Mouse (Mus musculus) forebrain, postnatal 0 days (tissue): Measurements from ENCODE around the gene Copa. TPM values are rescaled to one million over a fixed set of nuclear protein-coding genes. Genes with fewer than 3 reads are reported as not detected.
A peak's percentile ranks its signal among the peaks of the same experiment; 100 is the strongest.

Source experiments
- ATAC-seq: fragments of 200-750 bp; cut with Nextera tagmentation; 2 replicates; pipeline ENCODE4 v1.8.0; 2017; ENCODE audit warnings: mild to moderate bottlenecking, moderate library complexity
- DNase-seq: peaks from one replicate; pipeline ENCODE4 v3.0.0-alpha.2; 2015
- H3K27ac ChIP-seq: fragments of 300-500 bp; sonication (generic); 2 replicates; pipeline ENCODE4 v1.5.1; 2014; ENCODE audit warnings: low read depth, mild to moderate bottlenecking, antibody characterized with exemption, low read length, moderate library complexity, mixed read lengths
- H3K27me3 ChIP-seq: fragments of 300-500 bp; sonication (generic); 2 replicates; pipeline ENCODE4 v1.6.1; 2014; ENCODE audit warnings: mild to moderate bottlenecking, low read length, mixed read lengths; ENCODE audit not compliant: insufficient read depth
- H3K36me3 ChIP-seq: fragments of 300-500 bp; sonication (generic); 2 replicates; pipeline ENCODE4 v1.6.1; 2014; ENCODE audit warnings: mild to moderate bottlenecking, moderate library complexity; ENCODE audit not compliant: insufficient read depth
- H3K4me1 ChIP-seq: fragments of 300-500 bp; sonication (generic); 2 replicates; pipeline ENCODE4 v1.6.1; 2014; ENCODE audit warnings: antibody characterized with exemption; ENCODE audit not compliant: insufficient read depth
- H3K4me2 ChIP-seq: fragments of 300-500 bp; sonication (generic); 2 replicates; pipeline ENCODE4 v1.6.1; 2014; ENCODE audit warnings: low read depth, mild to moderate bottlenecking, moderate library complexity
- H3K4me3 ChIP-seq: fragments of 300-500 bp; sonication (generic); 2 replicates; pipeline ENCODE4 v1.5.1; 2014; ENCODE audit warnings: low read depth, low read length, mixed read lengths
- H3K9ac ChIP-seq: fragments of 300-500 bp; sonication (generic); 2 replicates; pipeline ENCODE4 v1.6.1; 2014; ENCODE audit warnings: mild to moderate bottlenecking
- H3K9me3 ChIP-seq: fragments of 300-500 bp; sonication (generic); 2 replicates; pipeline ENCODE4 v1.6.1; 2016; ENCODE audit warnings: low read length
- CTCF ChIP-seq: sonication (generic); IDR thresholded peaks from 2 replicates; pipeline ENCODE4 v1.5.1; 2016; ENCODE audit warnings: antibody characterized with exemption, control low read depth, low read depth
- WGBS: fragments of 180-500 bp; shearing (Covaris S2); extraction: QIAGEN DNeasy Blood & Tissue Kit; methylation state at CpG from one replicate; pipeline ENCODE4 v1.1.7; 2014; 5-methylcytosine and 5-hydroxymethylcytosine counted together
- polyA plus RNA-seq: library from polyadenylated mRNA; unstranded; fragments of >200 nt; fragmentation: Nextera tagmentation; extraction: Ambion mirVana; gene quantifications from 2 replicates; pipeline ENCODE4 v1.2.1, GENCODE M21; 2015
- total RNA-seq: library from RNA; depleted of rRNA; stranded (reverse); fragments of >200 nt; gene quantifications from 2 replicates; pipeline ENCODE4 v1.2.3, GENCODE M21; 2014

Copa gene
- total and polyA plus RNA-seq, 2 experiments from 2014 or later: 151 to 241 TPM

DNA sequence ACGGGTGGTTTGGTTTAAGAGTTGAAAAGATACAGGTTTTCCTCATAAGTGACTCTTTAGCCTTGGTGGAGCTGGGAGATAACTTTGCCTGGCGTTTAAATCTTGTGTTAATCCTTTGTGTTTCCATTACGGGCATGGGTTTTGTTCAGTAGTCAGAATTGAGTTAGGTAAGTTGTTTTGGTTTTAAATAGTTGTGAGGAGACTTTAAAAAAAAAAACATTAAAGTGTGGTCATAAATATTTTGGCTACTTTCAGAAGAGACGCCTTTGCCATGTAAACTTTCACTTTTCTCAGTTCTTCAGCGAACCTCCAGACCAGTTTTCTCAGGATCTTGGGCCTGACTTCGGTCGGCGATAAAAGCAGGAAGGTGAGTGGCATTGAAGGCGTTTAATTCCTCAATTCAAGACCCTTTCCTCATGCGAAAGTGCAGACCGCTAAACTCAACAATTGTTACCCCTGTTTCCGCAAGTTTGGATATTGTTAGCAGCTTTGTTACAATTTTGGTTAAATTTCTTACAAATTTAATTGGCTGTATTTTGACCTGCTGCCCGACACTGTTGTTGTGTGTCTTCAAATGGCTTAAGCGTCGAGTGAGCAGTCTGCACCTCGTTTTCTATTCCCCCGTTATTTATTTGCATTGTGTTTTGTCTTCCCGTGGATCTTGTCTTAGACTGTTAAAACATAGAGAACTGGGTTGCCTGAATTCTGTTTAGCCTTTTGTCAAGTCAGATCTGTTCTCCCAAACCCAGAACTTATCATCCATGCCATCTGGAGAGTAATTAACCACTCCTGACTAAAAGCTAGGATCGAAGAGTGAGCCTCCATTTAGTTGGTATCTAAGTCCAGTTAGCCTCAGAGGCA lies 66.9 kb downstream of the Copa start:
- Histone ChIP-seq H3K4me2 (peak overlapping the region; percentile 47), H3K36me3 (peaks cover 18% of the 10 kb centered on the region), H3K27ac (peak overlapping the region; percentile 92; the same call in 1 of the 2 replicates), H3K4me1 (peaks cover 10% of the 10 kb centered on the region; the same call in 1 of the 2 replicates), H3K27me3 (no peaks in the 10 kb centered on the region), H3K4me3 (peak overlapping the region; percentile 99), H3K9me3 (no peaks in the 10 kb centered on the region), H3K9ac (peak overlapping the region; percentile 100)
- WGBS: 6% methylated on average over 19 of the region's 19 CpGs
- DNase-seq (no peak), ATAC-seq (no peak)
- TF ChIP-seq CTCF: no peak

DNA sequence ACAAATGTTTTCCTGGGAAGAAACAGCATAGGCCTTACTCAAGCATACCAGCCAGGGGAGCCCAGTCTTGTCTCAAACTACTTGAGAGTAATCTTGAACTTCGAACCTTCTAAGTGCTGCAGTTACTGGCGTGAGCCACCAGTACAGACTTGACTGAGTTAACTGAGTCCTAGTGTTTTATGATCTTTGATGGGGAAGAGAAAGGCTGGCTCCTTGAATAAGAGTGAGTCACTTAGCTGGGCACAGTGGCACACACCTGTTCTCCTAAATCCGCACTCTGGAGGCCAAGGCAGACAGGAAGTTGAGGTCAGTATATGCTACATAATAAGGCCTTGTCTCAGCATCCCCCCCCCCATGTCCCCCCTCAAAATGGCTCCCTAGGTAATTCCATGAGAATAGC lies 72.2 kb downstream of the Copa start:
- peaks cover 31% of the 10 kb centered on the region for H3K36me3 ChIP-seq
- DNase-seq (no peak), ATAC-seq (no peak)
- no peak overlapping the region for H3K4me2 ChIP-seq
- no peak overlapping the region for H3K27ac ChIP-seq
- H3K9ac ChIP-seq: no peak overlapping the region
- no peaks in the 10 kb centered on the region for H3K9me3 ChIP-seq
- 93% methylated on average over 3 of the region's 3 CpGs for WGBS
- H3K4me3 ChIP-seq: no peak overlapping the region
- H3K4me1 ChIP-seq: peaks cover 6% of the 10 kb centered on the region; the same call in 1 of the 2 replicates
- no peak for TF ChIP-seq CTCF
- no peaks in the 10 kb centered on the region for H3K27me3 ChIP-seq

DNA sequence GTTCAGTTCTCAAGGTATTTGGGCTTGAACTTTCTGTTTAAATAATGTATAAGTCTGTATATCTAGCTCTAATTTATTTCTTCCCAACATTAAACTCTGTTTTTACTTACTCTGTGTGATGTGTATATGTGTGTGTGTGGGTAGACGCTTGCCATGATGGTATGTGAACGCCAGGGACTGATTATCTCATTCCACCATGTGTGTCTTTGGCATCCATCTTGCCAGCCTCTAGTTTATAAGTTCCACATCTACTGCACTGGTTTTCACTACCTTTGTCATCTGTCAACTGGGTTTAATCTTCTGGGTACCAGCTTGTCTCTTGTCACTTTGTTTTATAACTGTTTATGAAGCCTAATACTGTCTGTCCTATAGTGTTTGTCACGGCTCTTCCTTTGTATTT lies 73.2 kb downstream of the Copa start:
- Histone ChIP-seq H3K27me3 (no peaks in the 10 kb centered on the region), H3K27ac (no peak overlapping the region), H3K9me3 (no peaks in the 10 kb centered on the region), H3K36me3 (peaks cover 31% of the 10 kb centered on the region), H3K4me3 (no peak overlapping the region), H3K9ac (no peak overlapping the region), H3K4me1 (no peaks in the 10 kb centered on the region), H3K4me2 (no peak overlapping the region)
- WGBS: 81% methylated on average over 3 of the region's 3 CpGs
- DNase-seq: no peak
- no peak for TF ChIP-seq CTCF
- ATAC-seq: no peak

DNA sequence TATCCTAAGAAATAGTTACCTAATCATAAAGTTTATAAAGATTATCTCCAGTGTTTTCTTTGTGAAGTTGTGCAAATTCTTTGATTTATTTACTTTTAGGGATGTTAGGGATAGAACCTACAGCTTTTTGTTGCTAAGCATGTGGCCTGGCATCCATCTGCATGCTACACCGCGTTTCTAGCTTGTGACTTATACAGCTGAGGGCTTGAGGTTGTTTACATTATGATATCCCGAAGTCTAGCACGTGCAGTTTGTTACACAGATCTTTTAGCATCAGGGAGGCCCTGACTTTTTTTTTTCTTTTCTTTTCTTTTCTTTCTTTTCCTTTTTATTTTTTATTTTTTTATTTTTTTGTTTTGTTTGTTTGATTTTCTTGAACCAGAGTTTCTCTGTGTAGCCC lies 77.6 kb downstream of the Copa start:
- 72% methylated on average over 4 of the region's 4 CpGs for WGBS
- no peak overlapping the region for H3K4me3 ChIP-seq
- H3K9me3 ChIP-seq: no peaks in the 10 kb centered on the region
- H3K9ac ChIP-seq: no peak overlapping the region
- DNase-seq: no peak
- no peaks in the 10 kb centered on the region for H3K27me3 ChIP-seq
- ATAC-seq: no peak
- no peak for TF ChIP-seq CTCF
- no peaks in the 10 kb centered on the region for H3K4me1 ChIP-seq
- 0 out of 2 replicates have a peak, but pooled peaks cover 6% of the 10 kb centered on the region for H3K36me3 ChIP-seq
- H3K27ac ChIP-seq: no peak overlapping the region
- H3K4me2 ChIP-seq: no peak overlapping the region

DNA sequence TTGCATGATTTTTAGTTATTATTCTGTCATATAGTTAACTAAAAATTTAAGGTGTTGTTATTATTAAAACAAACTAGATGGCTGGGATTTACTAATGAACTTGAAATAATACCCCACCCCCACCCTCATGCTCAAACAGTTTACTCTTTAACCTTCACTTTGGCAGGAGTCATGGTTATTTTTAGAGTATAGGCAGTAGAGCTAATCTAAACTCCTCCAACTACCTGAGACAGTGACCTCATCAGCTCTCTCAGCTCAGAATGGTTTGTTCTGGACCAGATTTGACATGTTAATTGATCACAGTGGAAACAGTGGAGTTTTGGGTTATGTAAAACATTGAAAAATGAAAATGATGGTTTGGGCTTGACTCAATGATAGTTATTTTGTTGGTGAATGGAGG lies 78.2 kb downstream of the Copa start:
- Histone ChIP-seq H3K4me3 (no peak overlapping the region), H3K36me3 (0 out of 2 replicates have a peak, but pooled peaks cover 4% of the 10 kb centered on the region), H3K9me3 (no peaks in the 10 kb centered on the region), H3K4me1 (no peaks in the 10 kb centered on the region), H3K4me2 (no peak overlapping the region), H3K27me3 (no peaks in the 10 kb centered on the region), H3K9ac (no peak overlapping the region), H3K27ac (no peak overlapping the region)
- DNase-seq (no peak), ATAC-seq (no peak)
- no peak for TF ChIP-seq CTCF

DNA sequence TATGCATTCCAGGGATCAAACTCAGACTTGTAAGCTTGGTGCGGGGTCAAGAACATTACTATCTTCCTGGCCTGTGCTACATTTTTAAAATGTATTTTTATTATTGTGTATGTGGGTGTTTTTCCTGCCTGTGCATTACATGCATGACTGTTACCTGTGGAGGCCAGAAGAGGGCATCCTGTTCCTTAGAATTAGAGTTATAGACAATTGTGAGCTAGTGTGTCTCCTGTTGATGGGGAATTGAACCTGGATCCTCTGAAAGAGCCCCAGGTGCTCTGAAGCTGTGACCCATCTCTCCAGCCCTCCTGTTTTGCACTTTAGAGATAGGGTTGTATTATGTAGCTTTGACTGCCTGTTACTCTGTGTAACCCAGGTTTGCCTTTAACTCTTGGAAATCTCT lies 79.7 kb downstream of the Copa start:
- TF ChIP-seq CTCF: peak; percentile 71
- Histone ChIP-seq H3K27me3 (no peaks in the 10 kb centered on the region), H3K4me1 (no peaks in the 10 kb centered on the region), H3K9ac (no peak overlapping the region), H3K27ac (no peak overlapping the region), H3K36me3 (peaks cover 10% of the 10 kb centered on the region), H3K4me3 (no peak overlapping the region), H3K4me2 (no peak overlapping the region), H3K9me3 (no peaks in the 10 kb centered on the region)
- ATAC-seq: peak; percentile 69
- peak; percentile 58 for DNase-seq
- 96% methylated on average over 1 of the region's 1 CpGs for WGBS

DNA sequence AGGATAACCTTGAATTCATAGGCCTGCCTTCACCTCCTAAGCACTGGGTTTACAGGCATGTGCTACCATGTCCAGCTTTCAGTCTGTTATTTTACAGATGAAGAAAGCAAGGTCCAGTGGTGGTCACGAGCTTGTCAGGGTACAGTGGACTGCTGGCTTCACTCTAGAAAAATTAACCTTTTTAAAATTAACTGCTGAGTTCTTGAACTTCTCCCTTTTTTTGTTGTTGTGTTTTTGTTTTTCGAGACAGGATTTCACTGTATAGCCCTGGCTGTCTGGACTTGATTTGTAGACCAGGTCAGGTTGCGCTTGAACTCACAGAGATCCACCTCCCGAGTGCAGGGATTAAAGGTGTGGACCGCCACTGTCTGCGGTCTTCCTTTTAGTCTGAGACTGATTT lies 80.6 kb downstream of the Copa start:
- H3K4me3 ChIP-seq: no peak overlapping the region

More for the DNA sequence above, 80.6 kb downstream of the Copa start:
- DNase-seq (no peak), ATAC-seq (no peak)
- H3K4me2 ChIP-seq: no peak overlapping the region
- TF ChIP-seq CTCF: no peak
- H3K36me3 ChIP-seq: peaks cover 17% of the 10 kb centered on the region
- H3K4me1 ChIP-seq: no peaks in the 10 kb centered on the region
- H3K9ac ChIP-seq: no peak overlapping the region
- no peaks in the 10 kb centered on the region for H3K9me3 ChIP-seq
- no peaks in the 10 kb centered on the region for H3K27me3 ChIP-seq
- H3K27ac ChIP-seq: no peak overlapping the region
- WGBS: 86% methylated on average over 6 of the region's 6 CpGs
